Mouse (Mus musculus): Measurements from ENCODE around the gene Pls1. TPM values are rescaled to one million over a fixed set of nuclear protein-coding genes. Genes with fewer than 3 reads are reported as not detected.

Pls1 gene
- total and polyA plus RNA-seq, 2 experiments from 2014 or later: 0.11 TPM; not detected in 1

DNA sequence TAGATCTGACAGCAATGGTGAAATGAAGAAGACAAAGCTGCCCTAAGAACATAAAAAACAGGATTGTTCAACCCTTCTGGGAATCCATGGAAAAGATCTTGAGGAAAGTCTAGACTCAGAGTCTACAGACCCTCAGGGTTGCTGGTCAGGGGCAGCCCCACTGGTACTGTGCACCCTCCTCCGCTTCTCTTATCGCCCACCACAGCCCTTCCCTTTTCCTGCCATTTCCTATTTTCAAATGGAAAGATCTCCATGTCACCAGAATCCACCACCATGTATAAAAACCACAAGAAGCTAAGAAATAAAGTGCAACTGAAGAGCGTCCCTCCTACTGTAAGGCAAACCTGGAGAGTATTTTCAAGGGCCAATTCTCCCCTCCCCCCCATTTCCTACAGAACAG, 41.3 kb downstream of the Pls1 start:
- Histone ChIP-seq H3K9ac (replicated peaks; ENCODE audit: low read depth, low read length) (no peak overlapping the region), H3K4me3 (ENCODE audit: low read depth, low read length) (no peak overlapping the region), H3K27me3 (ENCODE audit: control insufficient read depth, insufficient read depth, low read length) (no peaks in the 10 kb centered on the region), H3K36me3 (replicated peaks; ENCODE audit: control insufficient read depth, insufficient read depth, low read length) (no peaks in the 10 kb centered on the region), H3K27ac (ENCODE audit: low read depth) (no peak overlapping the region), H3K4me1 (ENCODE audit: control insufficient read depth, insufficient read depth) (no peaks in the 10 kb centered on the region), H3K9me3 (replicated peaks; ENCODE audit: control insufficient read depth, low read length) (no peaks in the 10 kb centered on the region), H3K4me2 (ENCODE audit: low read depth, low read length) (no peak overlapping the region)
- no peak for DNase-seq (ENCODE audit: low spot score)
- no peak for ATAC-seq (ENCODE audit: insufficient read depth, low read depth)
- WGBS: 69% methylated on average over 3 of the region's 3 CpGs
- TF ChIP-seq CTCF (IDR thresholded peaks at IDR 0.05; ENCODE audit: low read depth): no peak
- no peak for TF ChIP-seq EP300 (IDR thresholded peaks at IDR 0.05; ENCODE audit: low read depth)

GRCm38 (mm10) chr9:95801610-95802451, 43.3 kb downstream of the Pls1 start:
- TF ChIP-seq CTCF (IDR thresholded peaks at IDR 0.05; ENCODE audit: low read depth) (no peak), EP300 (IDR thresholded peaks at IDR 0.05; ENCODE audit: low read depth) (no peak)
- Histone ChIP-seq H3K36me3 (replicated peaks; ENCODE audit: control insufficient read depth, insufficient read depth, low read length) (no peaks in the 10 kb centered on the region), H3K9ac (replicated peaks; ENCODE audit: low read depth, low read length) (no peak overlapping the region), H3K27me3 (ENCODE audit: control insufficient read depth, insufficient read depth, low read length) (no peaks in the 10 kb centered on the region), H3K4me2 (ENCODE audit: low read depth, low read length) (no peak overlapping the region), H3K27ac (ENCODE audit: low read depth) (no peak overlapping the region), H3K4me1 (ENCODE audit: control insufficient read depth, insufficient read depth) (no peaks in the 10 kb centered on the region), H3K9me3 (replicated peaks; ENCODE audit: control insufficient read depth, low read length) (no peaks in the 10 kb centered on the region), H3K4me3 (ENCODE audit: low read depth, low read length) (no peak overlapping the region)
- DNase-seq (ENCODE audit: low spot score): no peak
- no peak for ATAC-seq (ENCODE audit: insufficient read depth, low read depth)
- WGBS: 59% methylated on average over 10 of the region's 10 CpGs

DNA sequence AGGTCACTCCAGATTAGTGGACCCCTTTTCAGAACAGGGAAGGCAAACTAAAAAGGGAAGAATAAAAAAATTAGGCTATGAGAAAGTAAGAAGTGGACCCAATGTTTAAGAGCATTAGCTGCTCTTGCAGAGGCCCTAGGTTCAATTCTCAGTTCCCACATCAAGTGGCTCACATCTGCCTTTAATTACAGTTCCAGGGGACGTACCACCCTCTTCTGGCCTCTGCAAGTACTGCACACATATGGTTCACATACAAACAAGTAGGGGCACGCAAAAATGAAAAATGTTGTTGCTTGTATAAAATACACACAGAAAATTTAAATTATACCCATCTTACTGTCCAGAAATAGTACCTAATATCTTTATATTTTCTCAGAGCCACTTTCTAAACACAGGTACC, 48.8 kb downstream of the Pls1 start:
- Histone ChIP-seq H3K9ac (replicated peaks; ENCODE audit: low read depth, low read length) (no peak overlapping the region), H3K4me2 (ENCODE audit: low read depth, low read length) (no peak overlapping the region), H3K9me3 (replicated peaks; ENCODE audit: control insufficient read depth, low read length) (no peaks in the 10 kb centered on the region), H3K27ac (ENCODE audit: low read depth) (no peak overlapping the region), H3K4me3 (ENCODE audit: low read depth, low read length) (no peak overlapping the region), H3K36me3 (replicated peaks; ENCODE audit: control insufficient read depth, insufficient read depth, low read length) (no peaks in the 10 kb centered on the region), H3K27me3 (ENCODE audit: control insufficient read depth, insufficient read depth, low read length) (no peaks in the 10 kb centered on the region), H3K4me1 (ENCODE audit: control insufficient read depth, insufficient read depth) (no peaks in the 10 kb centered on the region)
- DNase-seq (ENCODE audit: low spot score): no peak
- WGBS: 86% methylated on average over 2 of the region's 2 CpGs
- ATAC-seq (ENCODE audit: insufficient read depth, low read depth): no peak
- no peak for TF ChIP-seq CTCF (IDR thresholded peaks at IDR 0.05; ENCODE audit: low read depth)
- no peak for TF ChIP-seq EP300 (IDR thresholded peaks at IDR 0.05; ENCODE audit: low read depth)

GRCm38 (mm10) chr9:95795844-95796243, 49.3 kb downstream of the Pls1 start:
- DNase-seq (ENCODE audit: low spot score): no peak
- Histone ChIP-seq H3K4me3 (ENCODE audit: low read depth, low read length) (no peak overlapping the region), H3K9ac (replicated peaks; ENCODE audit: low read depth, low read length) (no peak overlapping the region), H3K4me1 (ENCODE audit: control insufficient read depth, insufficient read depth) (no peaks in the 10 kb centered on the region), H3K27me3 (ENCODE audit: control insufficient read depth, insufficient read depth, low read length) (no peaks in the 10 kb centered on the region), H3K27ac (ENCODE audit: low read depth) (no peak overlapping the region), H3K4me2 (ENCODE audit: low read depth, low read length) (no peak overlapping the region), H3K36me3 (replicated peaks; ENCODE audit: control insufficient read depth, insufficient read depth, low read length) (no peaks in the 10 kb centered on the region), H3K9me3 (replicated peaks; ENCODE audit: control insufficient read depth, low read length) (no peaks in the 10 kb centered on the region)
- TF ChIP-seq EP300 (IDR thresholded peaks at IDR 0.05; ENCODE audit: low read depth) (no peak), CTCF (IDR thresholded peaks at IDR 0.05; ENCODE audit: low read depth) (no peak)
- no peak for ATAC-seq (ENCODE audit: insufficient read depth, low read depth)
- 81% methylated on average over 5 of the region's 5 CpGs for WGBS

- no peaks in the 10 kb centered on the region for H3K36me3 ChIP-seq (replicated peaks; ENCODE audit: control insufficient read depth, insufficient read depth, low read length)
- no peaks in the 10 kb centered on the region for H3K27me3 ChIP-seq (ENCODE audit: control insufficient read depth, insufficient read depth, low read length)
- ATAC-seq (ENCODE audit: insufficient read depth, low read depth) (no peak), DNase-seq (ENCODE audit: low spot score) (no peak)
- no peaks in the 10 kb centered on the region for H3K4me1 ChIP-seq (ENCODE audit: control insufficient read depth, insufficient read depth)
- H3K4me3 ChIP-seq (ENCODE audit: low read depth, low read length): no peak overlapping the region
- no peaks in the 10 kb centered on the region for H3K9me3 ChIP-seq (replicated peaks; ENCODE audit: control insufficient read depth, low read length)
- H3K4me2 ChIP-seq (ENCODE audit: low read depth, low read length): no peak overlapping the region
- TF ChIP-seq EP300 (IDR thresholded peaks at IDR 0.05; ENCODE audit: low read depth) (no peak), CTCF (IDR thresholded peaks at IDR 0.05; ENCODE audit: low read depth) (no peak)
- H3K27ac ChIP-seq (ENCODE audit: low read depth): no peak overlapping the region
- WGBS: 77% methylated on average over 2 of the region's 2 CpGs
- no peak overlapping the region for H3K9ac ChIP-seq (replicated peaks; ENCODE audit: low read depth, low read length)
Measured at GRCm38 (mm10) chr9:95795077-95795784, 49.9 kb downstream of the Pls1 start.
